Mouse (Mus musculus) adrenal gland, postnatal 36 days (tissue): Measurements from ENCODE around the gene Atg4d. TPM values are rescaled to one million over a fixed set of nuclear protein-coding genes. Genes with fewer than 3 reads are reported as not detected.
"Not testable (repeated sequence)": the region's sequence is repeated elsewhere in the genome, so short reads cannot be mapped to it uniquely, and the experiment has no call there.

Experiments used
- DNase-seq, 2 experiments: peaks; one replicate each; pipeline ENCODE4 v3.0.0; 2021; ENCODE audit warnings: mixed read lengths in 1 of 2
- total RNA-seq, 2 experiments: library from RNA; stranded (reverse); gene quantifications; 2 replicates each; pipeline ENCODE4 v1.2.3; 2021

The Atg4d gene
- total RNA-seq, 2 experiments from 2014 or later: 39.1 to 39.5 TPM

GRCm38 (mm10) chr9:21313394-21313793 is 48.3 kb downstream of the Atg4d start:
- peak; percentile 94 to 96 for DNase-seq

GRCm38 (mm10) chr9:21314367-21315140 is 49.5 kb downstream of the Atg4d start:
- no peak for DNase-seq

GRCm38 (mm10) chr9:21315421-21315820 is 50.3 kb downstream of the Atg4d start:
- no peak for DNase-seq

GRCm38 (mm10) chr9:21316696-21317095 is 51.6 kb downstream of the Atg4d start:
- no peak for DNase-seq

GRCm38 (mm10) chr9:21318792-21319191 is 53.7 kb downstream of the Atg4d start:
- no peak for DNase-seq

GRCm38 (mm10) chr9:21319503-21319902 is 54.4 kb downstream of the Atg4d start:
- DNase-seq: no peak

GRCm38 (mm10) chr9:21320280-21320618 is 55.2 kb downstream of the Atg4d start:
- DNase-seq: no peak

- peak; percentile 91 to 94 for DNase-seq
Measured at GRCm38 (mm10) chr9:21320619-21321512, 55.8 kb downstream of the Atg4d start, which contains the start of gene Slc44a2. Gene Slc44a2 (plus strand): TSS chr9:21320698.

- DNase-seq: peak; percentile 29 to 62
Measured at GRCm38 (mm10) chr9:21321513-21321835, 56.4 kb downstream of the Atg4d start.

GRCm38 (mm10) chr9:21322211-21322916 is 57.3 kb downstream of the Atg4d start:
- DNase-seq: no peak

- DNase-seq: not testable (repeated sequence)
Measured at GRCm38 (mm10) chr9:21322917-21323297, 57.8 kb downstream of the Atg4d start.

- peak; percentile 19 to 37 for DNase-seq
Measured at GRCm38 (mm10) chr9:21324269-21324668, 59.2 kb downstream of the Atg4d start.

Other genes starting within 250 kb of the Atg4d start
- 10 to 100 TPM; 10.7 to 14.8 TPM for gene Icam1, start 249.3 kb upstream of the Atg4d start, total RNA-seq
- gene Icam4, start 235.9 kb upstream of the Atg4d start, total RNA-seq: 1 to 10 TPM; 1.9 to 2.8 TPM
- under 1 TPM; 0.10 to 0.20 TPM for gene Icam5, start 233.2 kb upstream of the Atg4d start, total RNA-seq
- not detected for gene Zglp1, start 198.2 kb upstream of the Atg4d start, total RNA-seq
- under 1 TPM; 0.30 to 0.46 TPM for gene Gm49373, start 192.2 kb upstream of the Atg4d start, total RNA-seq
- gene Fdx1l, start 191.7 kb upstream of the Atg4d start, total RNA-seq: 10 to 100 TPM; 33.8 to 42.2 TPM
- gene Gm38431, start 173.3 kb upstream of the Atg4d start, total RNA-seq: under 1 TPM; 0.60 to 0.82 TPM
- 10 to 100 TPM; 50.0 to 57.1 TPM for gene Raver1, start 173.3 kb upstream of the Atg4d start, total RNA-seq
- gene Tyk2, start 134.1 kb upstream of the Atg4d start, total RNA-seq: 10 to 100 TPM; 14.6 to 15.2 TPM
- gene Cdc37, start 115.3 kb upstream of the Atg4d start, total RNA-seq: 100 to 1,000 TPM; 180 to 201 TPM
- 10 to 100 TPM in 1 of 2 experiments, 1 to 10 TPM in 1; 8.6 to 10.6 TPM for gene Pde4a, start 99.6 kb upstream of the Atg4d start, total RNA-seq
- 10 to 100 TPM; 45.8 to 46.0 TPM for gene Keap1, start 25.9 kb upstream of the Atg4d start, total RNA-seq
- gene S1pr5, start 16.9 kb upstream of the Atg4d start, total RNA-seq: under 1 TPM in 1 of 2 experiments, not detected in 1; 0.99 TPM
- 10 to 100 TPM; 24.8 to 32.2 TPM for gene Kri1, start 22.7 kb downstream of the Atg4d start, total RNA-seq
- 10 to 100 TPM; 14.2 to 16.0 TPM for gene Cdkn2d, start 26.1 kb downstream of the Atg4d start, total RNA-seq
- gene Ap1m2, start 47.0 kb downstream of the Atg4d start, total RNA-seq: not detected
- gene Slc44a2, start 55.4 kb downstream of the Atg4d start, total RNA-seq: 10 to 100 TPM; 35.2 to 54.2 TPM
- gene Ilf3, start 102.6 kb downstream of the Atg4d start, total RNA-seq: 10 to 100 TPM; 52.6 to 66.1 TPM
- gene Qtrt1, start 146.5 kb downstream of the Atg4d start, total RNA-seq: 10 to 100 TPM; 13.6 to 17.7 TPM
- gene Dnm2, start 159.6 kb downstream of the Atg4d start, total RNA-seq: 100 to 1,000 TPM in 1 of 2 experiments, 10 to 100 TPM in 1; 99.8 to 102 TPM
- gene Tmed1, start 245.0 kb downstream of the Atg4d start, total RNA-seq: 10 to 100 TPM; 30.3 to 39.1 TPM